Mouse (Mus musculus) heart, postnatal 10 days (tissue): ENCODE measurements around the gene Gm5089. TPM values are rescaled to one million over a fixed set of nuclear protein-coding genes. Genes with fewer than 3 reads are reported as not detected.
A peak's percentile ranks its signal among the peaks of the same experiment; 100 is the strongest.

ENCODE experiments used
- DNase-seq, 2 experiments: peaks; one replicate each; pipeline ENCODE4 v3.0.0; 2021
- intact Hi-C: fragments of 180-260 bp; cut with DNase I; formaldehyde crosslinking; loops from one replicate; pipeline ENCODE4 v1.15.1; 2025
- total RNA-seq, 2 experiments: library from RNA; stranded (reverse); gene quantifications; 2 replicates each; pipeline ENCODE4 v1.2.3; 2021

Gene Gm5089
- total RNA-seq, 2 experiments from 2014 or later = not detected

DNA sequence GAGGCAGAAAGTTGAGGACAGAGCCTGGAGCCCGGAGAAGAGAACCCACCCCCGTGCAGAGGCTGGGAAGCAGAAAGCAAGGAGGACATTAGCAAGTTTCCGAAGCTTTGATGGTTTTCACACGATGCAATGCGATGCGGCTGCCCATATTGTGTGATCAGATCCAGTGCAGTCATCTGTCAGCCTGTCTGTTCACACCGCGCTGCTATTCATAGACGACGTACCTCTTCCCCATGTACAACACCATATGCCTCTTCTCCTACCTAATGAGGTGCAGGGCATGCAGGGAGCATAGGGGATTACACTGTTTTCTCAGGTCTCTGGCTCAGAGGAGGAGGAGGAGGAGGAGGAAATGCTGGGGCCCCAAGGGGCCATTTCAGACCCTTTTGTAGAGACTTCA is 14.1 kb downstream of the Gm5089 start:
- no peak for DNase-seq
- intact Hi-C loops = no loop called here

DNA sequence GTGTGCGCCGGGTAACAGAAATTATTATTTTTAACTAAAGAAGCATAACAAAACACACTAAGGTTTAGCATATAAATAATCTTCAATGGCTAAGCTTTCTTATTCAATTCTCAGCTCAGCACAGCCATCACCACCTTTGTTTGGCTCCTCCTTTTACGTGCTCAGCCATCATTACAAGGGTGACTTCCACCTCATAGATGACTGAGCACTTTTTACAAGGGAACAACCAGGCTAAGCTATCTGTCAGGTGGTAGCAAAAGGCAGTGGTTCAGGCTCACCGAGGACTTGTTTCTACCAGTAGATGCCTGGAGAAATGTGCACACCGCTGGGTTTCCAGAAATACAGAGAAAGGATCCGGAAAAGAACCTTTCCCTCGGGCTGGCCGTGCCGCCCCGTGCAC is 16.9 kb downstream of the Gm5089 start:
- intact Hi-C loops = no loop called here
- no peak for DNase-seq

DNA sequence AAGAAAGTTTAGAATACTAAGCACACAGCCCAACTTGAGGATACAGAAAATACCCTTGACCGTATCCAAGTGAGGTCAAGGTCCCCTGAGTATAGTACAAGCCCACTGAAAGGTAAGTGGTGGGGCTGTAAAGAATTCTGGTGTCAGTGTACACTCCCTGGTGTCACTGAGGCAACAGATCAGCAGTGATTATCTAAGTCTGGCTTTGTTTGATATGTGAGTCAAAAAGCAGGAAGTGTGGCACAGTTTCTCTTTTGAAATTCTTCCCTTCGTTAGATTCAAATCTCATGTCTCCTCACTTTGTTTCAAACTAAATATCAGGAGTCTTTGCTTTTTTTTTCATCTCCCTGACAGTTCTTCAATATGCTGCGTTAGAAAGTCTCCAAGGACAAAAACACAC is 18.4 kb downstream of the Gm5089 start:
- intact Hi-C loops = no loop called here
- DNase-seq = no peak

DNA sequence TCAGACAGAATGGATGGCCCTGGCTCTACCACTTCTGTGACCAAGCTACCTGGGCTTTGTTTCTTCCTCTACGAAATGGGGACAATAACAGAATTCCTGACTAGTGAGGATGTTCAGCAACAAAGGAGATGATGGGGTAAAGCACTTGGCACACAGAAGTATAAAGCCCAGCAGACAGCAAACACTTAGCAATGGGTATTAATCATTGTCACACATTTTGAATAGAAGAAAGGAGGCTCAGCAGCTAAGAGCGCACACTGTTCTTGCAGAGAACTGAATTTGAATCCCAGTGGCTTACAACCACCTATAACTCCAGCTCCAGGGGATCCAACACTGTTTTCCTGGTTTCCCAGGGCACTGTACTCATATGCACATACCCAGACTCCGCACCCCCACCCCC is 23.3 kb downstream of the Gm5089 start:
- DNase-seq = no peak
- intact Hi-C loops = no loop called here

DNA sequence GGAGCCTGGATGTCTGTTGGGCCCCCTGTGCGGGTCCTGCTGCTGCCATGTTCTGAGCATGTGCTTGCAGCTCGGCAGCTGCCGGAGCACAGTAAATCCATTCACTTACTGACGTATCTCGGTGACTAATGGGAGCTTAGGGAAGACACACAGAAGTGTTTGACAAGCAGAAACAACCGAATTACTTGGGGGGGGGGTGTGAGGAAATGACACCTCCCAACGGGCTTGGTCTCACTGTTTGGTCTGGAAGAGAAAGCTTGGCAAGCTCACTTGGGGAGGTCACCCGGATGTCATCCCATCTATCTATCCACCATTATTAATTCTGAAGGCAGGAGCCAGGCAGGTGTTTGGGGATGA is 23.7 kb downstream of the Gm5089 start:
- intact Hi-C loops = no loop called here
- no peak for DNase-seq

DNA sequence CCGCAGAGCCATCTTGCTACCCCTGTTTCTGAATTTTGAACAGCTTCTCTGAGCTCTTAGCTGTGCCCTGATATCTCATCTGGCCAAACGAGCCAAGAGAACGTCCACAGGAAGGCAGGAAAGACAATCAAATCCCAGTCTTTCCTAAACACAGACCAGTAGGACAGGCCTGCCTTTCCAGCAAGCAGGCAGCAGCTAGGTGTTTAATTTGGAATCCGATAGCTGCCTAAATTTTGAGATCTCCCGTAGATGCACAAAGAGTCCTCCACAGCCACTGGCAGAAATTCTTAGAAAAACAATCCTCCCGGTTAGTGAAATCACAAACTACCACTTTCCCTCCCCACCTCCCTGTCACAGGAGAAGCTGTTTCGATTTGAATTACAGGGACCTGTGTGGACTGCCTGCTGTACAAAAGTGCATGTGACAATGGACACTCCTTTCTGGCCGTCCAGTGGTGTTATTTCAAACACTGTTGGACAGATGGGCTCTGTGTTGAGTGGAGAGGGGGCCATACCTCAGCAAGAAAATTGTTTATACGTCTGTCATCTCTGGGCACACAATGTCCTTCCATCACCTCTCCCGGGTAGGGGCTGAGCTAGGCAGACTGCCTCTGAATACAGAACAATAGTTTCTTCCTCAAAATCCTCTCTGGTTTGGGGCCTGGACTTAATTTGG is 24.2 kb downstream of the Gm5089 start:
- intact Hi-C loops = no loop called here
- DNase-seq = no peak

DNA sequence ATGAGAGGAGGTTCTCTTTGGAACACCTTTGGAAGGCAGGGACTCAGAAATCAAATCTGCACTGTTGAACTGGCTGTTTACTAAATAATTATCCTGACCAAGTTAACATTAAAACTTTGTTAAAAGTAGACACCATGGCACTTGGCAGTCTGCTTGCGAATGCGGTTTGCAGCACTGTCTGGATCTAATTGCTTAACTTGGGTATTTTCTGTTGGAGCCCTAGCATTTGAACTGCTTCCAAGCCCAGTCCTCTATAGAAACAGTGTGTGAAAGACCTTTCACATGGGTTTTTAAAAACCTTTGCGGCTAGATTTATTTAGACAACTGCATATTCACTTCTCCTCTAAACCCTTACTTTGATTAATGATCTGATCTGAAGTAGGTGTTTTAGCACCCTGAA is 26.5 kb downstream of the Gm5089 start:
- intact Hi-C loops = no loop called here
- DNase-seq = no peak

DNA sequence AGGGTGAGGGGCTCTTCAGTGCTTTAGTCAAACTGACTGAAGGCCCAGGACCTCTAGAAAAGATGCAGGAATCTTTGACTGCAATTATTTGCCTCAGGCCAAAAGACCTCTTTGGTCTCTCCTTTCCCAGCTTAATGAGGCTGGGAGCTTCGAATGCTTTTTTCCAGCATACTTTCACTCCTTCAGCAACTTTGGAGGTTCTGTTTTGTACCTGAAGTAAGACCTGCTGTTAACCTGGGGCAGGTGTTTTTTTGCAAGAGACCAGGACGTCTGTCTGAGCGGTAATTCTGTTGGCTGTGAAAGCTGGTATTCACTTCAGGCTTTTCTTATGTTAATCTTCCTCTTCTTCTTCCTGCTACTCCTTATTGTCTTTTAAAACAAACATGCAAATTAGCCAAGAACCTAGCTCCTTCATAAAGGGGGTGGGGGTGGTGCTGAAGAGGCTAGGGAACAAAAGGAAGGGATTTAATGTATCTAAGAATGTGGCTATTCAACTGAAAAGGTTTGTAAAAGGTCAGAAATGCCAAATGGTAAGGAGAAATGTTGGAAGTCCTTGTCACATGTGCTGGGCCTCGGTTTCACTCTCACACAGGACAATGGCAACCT is 34.6 kb downstream of the Gm5089 start:
- no peak for DNase-seq
- intact Hi-C loops = no loop called here

DNA sequence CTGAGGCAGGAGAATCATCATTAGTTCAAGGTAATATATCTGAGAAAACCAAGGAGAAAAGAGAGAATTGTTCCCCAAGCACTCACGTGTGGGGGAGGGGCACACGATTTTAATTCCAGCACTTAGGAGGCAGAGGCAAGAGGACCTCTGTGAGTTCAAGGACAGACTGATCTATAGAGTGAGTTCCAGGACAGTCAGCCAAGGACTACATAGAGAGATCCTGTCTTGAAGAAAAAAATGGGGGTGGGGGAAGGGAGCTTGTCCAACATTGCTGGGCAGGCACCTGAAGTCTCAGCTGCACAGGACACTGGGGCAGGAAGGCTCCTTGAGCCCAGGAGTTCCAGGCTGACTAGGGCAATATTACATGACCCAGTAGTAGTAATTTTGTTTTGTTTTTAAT is 36.1 kb downstream of the Gm5089 start:
- no peak for DNase-seq
- intact Hi-C loops = no loop called here

DNA sequence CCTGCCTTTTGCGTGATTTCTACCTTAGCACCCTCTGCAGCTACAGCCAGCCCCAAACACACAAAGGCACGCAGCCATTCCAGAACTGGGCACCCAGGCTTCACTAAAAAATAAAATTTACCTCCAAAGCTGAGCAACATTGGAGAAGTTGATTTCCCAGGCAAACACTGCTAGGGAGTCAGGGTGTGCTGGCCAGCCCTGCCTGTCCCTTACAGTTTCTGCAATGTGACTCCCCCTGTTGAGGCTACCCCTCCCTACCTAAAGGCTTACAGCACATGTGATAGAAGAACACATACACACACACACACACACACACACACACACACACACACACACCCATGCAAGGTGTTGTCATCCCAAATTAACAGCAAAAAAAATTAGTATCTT is 37.4 kb downstream of the Gm5089 start:
- intact Hi-C loops = no loop called here
- DNase-seq = no peak

DNA sequence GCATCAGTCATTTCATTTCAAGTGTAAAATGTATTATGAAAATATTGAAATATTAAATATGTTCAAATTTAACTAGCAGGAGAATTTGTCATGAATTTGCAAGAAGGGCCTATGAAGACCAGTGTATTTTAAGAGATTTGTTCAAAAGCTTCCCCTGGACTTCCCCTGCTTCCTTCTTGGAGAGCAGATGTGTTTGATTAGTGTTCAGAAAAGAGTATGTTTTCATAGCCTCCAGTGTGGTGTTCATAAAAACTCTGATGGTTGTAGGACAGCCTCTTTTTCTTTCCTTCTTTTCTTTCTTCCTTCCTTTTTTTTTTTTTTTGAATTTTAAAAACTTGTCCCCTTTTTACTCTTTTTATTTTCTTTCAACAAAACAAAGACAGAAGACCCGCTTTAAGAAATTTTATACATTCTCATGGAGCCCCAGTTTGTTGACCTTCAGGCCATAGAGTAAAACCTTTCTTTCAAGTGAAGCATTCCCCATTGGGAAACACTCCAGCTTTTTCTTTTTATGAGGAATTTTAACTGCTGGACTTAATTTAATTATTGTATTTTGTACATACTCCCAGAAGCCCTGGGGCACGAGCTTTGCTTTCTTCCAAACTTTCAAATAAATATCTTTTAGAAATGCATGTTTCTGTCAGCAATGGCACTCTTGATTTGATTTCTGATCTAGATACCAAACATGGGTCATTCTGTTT is 37.9 kb downstream of the Gm5089 start:
- intact Hi-C loops = no loop called here
- DNase-seq = no peak

DNA sequence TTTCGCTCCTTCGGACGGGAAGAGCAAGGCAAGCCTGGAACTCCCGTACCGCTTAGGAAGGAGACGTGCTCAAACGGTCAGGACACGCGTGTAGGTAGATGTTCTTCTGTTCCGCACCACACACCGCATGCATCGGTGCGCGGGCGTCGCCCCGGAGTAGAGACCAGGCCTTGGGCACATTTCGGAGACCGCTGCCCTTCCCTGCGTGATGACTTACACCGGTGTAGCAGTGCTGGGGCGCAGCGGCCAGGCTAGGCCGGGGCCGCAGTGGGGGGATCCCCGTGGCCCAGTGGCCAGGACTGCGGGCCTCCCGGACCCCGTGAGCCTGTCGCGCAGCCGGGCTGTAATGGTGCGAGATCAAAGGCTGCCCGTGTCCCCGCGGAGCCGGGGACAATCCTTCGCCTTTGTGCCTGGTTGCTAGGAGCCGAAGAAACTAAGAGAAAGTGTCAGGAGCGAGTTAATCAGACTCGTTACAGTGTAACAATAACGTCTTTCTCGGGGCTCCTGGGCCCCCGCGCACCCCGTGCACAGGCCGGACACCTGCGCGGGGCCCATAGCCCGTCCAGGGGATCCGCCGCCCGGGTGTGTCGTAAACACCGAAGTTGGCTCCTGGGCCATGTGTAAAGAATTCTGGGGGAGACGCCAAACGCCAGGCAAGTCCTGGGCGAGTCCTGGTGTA is 44.2 kb downstream of the Gm5089 start:
- intact Hi-C loops = no loop called here
- DNase-seq = peak; percentile 8 to 15

DNA sequence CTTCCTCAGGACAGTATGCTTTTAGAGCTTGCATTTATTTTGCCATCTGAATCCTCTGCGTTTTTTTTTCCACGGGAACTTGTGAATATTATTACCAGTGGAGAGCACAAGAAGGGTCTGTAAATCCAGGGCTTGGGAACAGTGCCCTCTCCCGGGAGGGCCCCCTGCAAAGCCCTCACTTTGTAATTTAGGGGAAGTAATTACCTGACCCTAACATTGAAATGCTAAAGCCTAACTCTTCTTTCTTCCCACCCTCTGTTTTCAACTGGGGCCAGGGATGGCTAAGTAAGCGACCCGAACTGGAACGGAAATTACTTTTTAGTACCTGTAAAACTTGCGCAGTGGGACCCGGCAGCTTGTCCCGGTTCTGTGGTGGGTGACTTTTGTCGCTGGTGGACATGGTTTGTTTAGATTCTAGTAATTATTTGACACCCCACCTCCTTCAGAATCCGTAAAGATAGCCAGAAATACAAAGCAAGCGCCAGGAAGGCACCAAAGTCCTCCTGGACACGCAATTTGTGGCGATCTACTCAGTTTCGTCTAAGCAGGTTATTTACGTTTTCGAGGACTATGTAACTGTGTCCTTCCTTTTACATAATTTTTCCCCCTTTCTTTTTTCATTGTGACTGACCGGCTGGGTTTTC is 44.9 kb downstream of the Gm5089 start:
- intact Hi-C loops = no loop called here
- peak in 1 of 2 experiments; percentile 9 for DNase-seq

DNA sequence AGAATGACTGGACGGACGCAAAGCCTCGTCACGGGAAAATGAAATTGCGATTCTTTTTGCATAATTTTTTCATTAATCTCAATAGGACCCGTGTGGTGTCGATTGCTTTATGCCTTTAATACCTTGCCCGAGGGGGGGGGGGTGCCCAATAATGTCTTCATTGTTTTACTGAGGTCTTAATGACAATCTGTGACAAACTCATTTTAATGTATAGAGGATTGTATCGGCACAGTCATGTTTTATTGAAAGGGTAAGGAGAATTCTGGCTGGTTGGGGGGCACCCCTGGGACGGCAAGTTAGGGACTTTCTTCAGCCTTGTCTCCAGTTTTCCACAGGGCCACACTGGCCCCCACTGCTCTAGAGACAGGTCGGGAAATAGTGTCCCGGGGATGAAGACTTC is 45.7 kb downstream of the Gm5089 start:
- intact Hi-C loops = no loop called here
- no peak for DNase-seq

DNA sequence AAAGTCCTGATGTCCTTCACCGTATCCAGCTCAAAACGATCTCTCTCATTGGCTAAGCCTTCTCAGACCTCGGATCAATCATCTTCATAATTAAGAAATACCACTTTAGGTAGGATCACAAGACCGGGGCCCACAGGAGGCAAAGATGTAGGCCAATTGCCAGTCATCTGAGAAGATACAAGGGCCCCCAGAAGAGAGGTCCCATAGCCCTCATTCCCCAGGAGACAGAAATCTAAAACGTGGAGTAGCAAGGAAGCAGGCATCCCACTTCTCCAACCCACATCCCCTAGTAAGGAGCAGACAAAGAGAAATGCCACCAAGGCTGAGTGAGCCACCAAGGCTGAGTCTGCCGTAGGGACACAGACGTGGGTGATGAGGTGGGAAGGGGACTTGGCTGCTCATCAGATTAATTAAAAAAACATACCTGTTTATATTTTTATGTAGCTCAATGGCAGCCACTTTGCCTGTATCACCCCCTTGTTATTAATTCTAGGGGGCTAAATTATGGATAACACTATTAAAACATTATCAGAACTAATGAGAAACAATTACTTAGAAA is 46.2 kb downstream of the Gm5089 start:
- no peak for DNase-seq
- intact Hi-C loops = no loop called here

DNA sequence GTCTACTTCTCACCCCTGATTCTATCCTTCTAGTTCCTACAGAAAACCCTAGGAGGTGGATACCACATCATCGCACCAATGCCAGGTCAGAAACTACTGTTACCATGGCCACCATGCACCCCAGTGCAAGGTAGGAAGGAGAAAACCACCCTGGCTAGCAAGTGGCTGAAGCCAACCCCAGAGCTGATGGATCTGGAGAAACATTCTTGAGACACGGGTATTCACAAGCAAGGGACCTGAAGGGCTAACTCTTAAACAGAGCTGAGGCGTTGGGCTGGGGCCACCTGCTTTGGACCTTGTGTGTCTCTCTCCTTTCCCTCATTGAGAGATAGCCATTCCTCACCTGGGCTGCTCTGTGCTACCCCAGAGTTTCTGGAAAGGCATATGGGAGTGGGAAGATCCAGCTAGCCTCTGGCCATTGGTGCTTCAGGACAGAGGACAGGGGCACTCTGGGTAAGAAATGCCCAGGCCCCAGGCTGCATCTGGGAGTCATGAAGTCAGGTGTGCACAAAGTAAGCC is 47.4 kb downstream of the Gm5089 start:
- intact Hi-C loops = no loop called here
- no peak for DNase-seq

DNA sequence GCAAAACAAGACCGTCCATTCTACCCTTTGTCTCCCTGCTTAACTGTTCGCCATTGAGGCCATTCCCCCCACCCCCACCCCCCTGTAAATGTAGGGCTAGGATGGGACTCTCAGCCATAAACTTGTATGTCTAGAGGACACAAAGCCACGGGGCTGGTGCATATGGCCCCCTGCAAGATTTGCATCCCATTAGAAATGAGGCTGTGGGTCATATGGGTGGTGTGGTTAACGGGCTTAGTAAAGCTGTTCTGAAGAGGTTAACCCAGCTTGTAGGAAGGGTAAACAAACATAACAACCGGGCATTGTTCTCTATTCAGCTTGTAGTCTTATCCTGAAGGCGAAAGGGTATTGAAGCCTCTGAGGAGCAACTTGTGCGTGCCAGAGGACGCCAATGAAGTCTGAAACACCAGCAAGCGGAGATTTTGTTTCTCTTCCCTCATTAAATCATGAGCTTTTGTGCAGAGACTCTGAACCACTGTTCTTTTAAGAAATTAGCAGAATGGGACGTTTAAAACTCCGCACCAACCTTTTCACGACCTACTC is 48.1 kb downstream of the Gm5089 start:
- no peak for DNase-seq
- intact Hi-C loops = no loop called here

DNA sequence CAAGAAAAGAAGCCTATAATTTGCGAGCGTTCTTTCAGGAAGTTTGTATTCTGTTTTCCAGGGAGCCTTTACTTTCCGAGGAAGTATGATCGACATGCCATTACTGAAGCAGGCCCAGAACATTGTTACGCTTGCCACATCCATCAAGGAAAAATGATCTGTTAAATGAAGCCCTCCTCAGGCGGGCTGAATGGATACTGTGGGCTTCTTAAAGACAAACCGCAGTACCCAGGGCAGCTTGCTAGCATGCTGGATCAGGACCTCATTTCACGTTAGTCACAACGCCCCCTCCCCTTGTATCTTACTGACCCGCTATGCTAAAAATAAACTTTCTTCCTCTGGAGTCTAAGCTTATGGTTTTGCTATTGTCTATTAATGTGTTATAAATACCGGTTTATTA is 49.0 kb downstream of the Gm5089 start:
- DNase-seq = no peak
- intact Hi-C loops = no loop called here

DNA sequence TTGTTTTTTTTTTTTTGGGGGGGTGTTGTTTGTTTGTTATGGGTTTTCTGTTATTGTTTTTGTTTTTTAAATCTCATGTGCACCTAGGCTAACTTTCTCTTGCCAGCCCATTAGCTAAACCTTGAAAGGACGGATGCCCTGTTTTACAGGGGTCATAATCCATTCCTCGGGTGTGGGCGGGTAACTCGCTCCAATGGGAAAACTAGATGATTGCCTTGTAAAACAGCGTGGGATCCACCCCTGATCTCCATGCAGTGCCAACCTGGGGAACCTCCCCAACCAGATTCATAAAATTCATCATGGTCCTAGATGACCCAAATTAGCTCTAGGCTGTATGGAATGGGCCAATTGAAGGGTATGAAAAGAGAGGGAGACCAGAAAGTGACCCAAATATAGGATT is 51.0 kb downstream of the Gm5089 start:
- intact Hi-C loops = no loop called here
- no peak for DNase-seq

DNA sequence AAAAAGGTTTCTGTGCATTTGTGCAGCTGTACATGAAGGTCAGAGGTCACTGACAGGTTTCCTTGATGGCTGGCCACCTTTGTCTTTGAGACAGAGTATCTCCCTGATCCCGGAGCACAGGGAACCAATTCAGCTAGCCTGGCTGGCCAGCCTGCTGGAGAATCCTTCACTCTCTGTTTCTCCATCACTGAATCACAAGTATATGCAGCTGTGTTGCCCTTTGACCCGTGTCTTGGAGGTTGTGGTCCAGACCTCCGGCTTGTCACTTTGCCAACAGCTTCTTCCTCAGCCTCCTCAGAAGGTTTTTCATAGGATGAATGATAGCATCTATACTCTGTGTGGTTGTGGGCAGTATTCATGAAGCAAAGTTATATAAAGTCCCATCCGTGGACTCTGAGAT is 52.2 kb downstream of the Gm5089 start:
- no peak for DNase-seq
- intact Hi-C loops = no loop called here

DNA sequence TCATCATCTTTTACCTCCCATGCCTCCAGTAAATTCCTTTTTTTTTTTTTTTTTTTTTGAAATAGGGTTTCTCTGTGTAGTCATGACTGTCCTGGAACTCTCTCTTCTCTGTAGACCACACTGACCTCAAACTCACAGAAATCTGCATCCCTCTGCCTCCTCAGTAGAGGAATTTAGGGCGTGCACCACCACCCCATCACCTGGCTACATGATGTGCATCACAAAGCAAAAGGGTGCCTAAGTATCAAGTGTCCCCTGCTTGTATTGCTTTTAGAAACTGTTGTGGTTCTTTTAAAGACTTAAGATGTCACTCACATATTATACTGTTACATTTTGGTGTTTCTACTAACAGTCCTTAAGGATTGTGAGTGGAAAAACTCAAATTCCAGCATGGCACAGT is 57.8 kb downstream of the Gm5089 start:
- intact Hi-C loops = no loop called here
- DNase-seq = no peak
